Mouse (Mus musculus): Measurements from ENCODE around the gene Vps16.

- TF ChIP-seq CTCF (conservative IDR thresholded peaks at IDR 0.05; ENCODE audit: low read length) (no peak), NANOG (IDR thresholded peaks at IDR 0.05; ENCODE audit: borderline replicate concordance, low read length) (no peak), POU5F1 (IDR thresholded peaks at IDR 0.05; ENCODE audit: borderline replicate concordance, low read length) (no peak)
Observed at GRCm38 (mm10) chr2:130484206-130484605, 60.1 kb downstream of the Vps16 start.

Measured in E14TG2a.4 (cell line).